Mouse (Mus musculus) hindbrain, embryonic 12.5 days (tissue): ENCODE measurements around the gene Slc4a2. TPM values are rescaled to one million over a fixed set of nuclear protein-coding genes. Genes with fewer than 3 reads are reported as not detected.
"Not testable (repeated sequence)": the region's sequence is repeated elsewhere in the genome, so short reads cannot be mapped to it uniquely, and the experiment has no call there.

Source experiments
- ATAC-seq: fragments of 200-750 bp; cut with Nextera tagmentation; 2 replicates; pipeline ENCODE4 v1.8.0; 2017; ENCODE audit warnings: moderate TSS enrichment; ENCODE audit not compliant: low FRiP score
- H3K27ac ChIP-seq: fragments of 300-500 bp; sonication (generic); 2 replicates; pipeline ENCODE4 v1.5.1; 2016; ENCODE audit warnings: mild to moderate bottlenecking
- H3K27me3 ChIP-seq: fragments of 300-500 bp; sonication (generic); 2 replicates; pipeline ENCODE4 v1.6.1; 2016; ENCODE audit warnings: mild to moderate bottlenecking
- H3K36me3 ChIP-seq: fragments of 300-500 bp; sonication (generic); 2 replicates; pipeline ENCODE4 v1.6.1; 2016; ENCODE audit warnings: mild to moderate bottlenecking
- H3K4me1 ChIP-seq: fragments of 300-500 bp; sonication (generic); 2 replicates; pipeline ENCODE4 v1.6.1; 2016
- H3K4me2 ChIP-seq: fragments of 300-500 bp; sonication (generic); replicated peaks from 2 replicates; pipeline ENCODE4 v1.6.1; 2016; ENCODE audit warnings: mild to moderate bottlenecking
- H3K4me3 ChIP-seq: fragments of 300-500 bp; sonication (generic); 2 replicates; pipeline ENCODE4 v1.5.1; 2016; ENCODE audit warnings: mild to moderate bottlenecking
- H3K9ac ChIP-seq: fragments of 300-500 bp; sonication (generic); 2 replicates; pipeline ENCODE4 v1.6.1; 2016; ENCODE audit warnings: mild to moderate bottlenecking, moderate library complexity
- H3K9me3 ChIP-seq: fragments of 300-500 bp; sonication (generic); replicated peaks from 2 replicates; pipeline ENCODE4 v1.6.1; 2016; ENCODE audit warnings: mild to moderate bottlenecking
- WGBS: fragments of 180-500 bp; shearing (Covaris S2); methylation state at CpG from one replicate; pipeline ENCODE4 v1.1.7; 2016; 5-methylcytosine and 5-hydroxymethylcytosine counted together
- polyA plus RNA-seq: library from polyadenylated mRNA; unstranded; fragments of >200 nt; fragmentation: Nextera tagmentation; extraction: Ambion mirVana; gene quantifications from 2 replicates; pipeline ENCODE4 v1.2.1, GENCODE M21; 2016

Slc4a2 gene
- polyA plus RNA-seq, 1 experiment from 2014 or later = 38.1 TPM

DNA sequence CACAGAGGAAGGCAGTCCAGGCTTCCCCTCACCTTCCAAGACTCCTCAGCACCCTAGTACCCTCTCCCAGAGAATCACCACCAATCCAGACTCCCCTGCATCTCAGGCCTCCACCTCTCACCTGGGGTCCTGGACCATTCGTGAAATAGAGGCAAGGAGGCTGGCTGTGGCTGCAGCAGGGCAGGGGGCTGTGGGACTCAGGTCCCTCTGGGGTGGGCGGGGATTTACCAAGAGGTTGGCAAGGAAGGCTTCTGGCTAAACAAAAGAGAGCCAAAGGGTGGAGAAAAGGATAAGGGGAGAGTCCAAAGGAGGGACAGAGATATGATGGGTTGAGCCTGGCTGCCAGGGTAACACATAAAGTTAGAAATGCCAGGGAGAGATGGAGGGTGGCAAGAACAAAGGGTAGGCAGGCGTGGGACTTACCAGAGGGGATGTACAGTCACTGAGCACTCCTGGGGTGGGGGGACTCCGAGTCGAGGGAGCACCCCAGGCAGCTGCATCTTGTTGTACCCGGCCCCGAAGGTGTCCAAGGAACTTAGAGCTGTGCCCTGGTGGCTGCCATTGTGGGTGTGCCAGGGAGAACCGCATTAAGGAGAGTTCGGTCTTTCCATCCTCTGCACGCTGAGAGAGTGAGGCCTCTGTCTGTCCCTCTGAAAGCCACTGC lies 37.6 kb upstream of the Slc4a2 start:
- Histone ChIP-seq H3K4me1 (peaks cover 28% of the 10 kb centered on the region), H3K27me3 (peaks cover 54% of the 10 kb centered on the region)
- WGBS = 87% methylated on average over 10 of the region's 10 CpGs

DNA sequence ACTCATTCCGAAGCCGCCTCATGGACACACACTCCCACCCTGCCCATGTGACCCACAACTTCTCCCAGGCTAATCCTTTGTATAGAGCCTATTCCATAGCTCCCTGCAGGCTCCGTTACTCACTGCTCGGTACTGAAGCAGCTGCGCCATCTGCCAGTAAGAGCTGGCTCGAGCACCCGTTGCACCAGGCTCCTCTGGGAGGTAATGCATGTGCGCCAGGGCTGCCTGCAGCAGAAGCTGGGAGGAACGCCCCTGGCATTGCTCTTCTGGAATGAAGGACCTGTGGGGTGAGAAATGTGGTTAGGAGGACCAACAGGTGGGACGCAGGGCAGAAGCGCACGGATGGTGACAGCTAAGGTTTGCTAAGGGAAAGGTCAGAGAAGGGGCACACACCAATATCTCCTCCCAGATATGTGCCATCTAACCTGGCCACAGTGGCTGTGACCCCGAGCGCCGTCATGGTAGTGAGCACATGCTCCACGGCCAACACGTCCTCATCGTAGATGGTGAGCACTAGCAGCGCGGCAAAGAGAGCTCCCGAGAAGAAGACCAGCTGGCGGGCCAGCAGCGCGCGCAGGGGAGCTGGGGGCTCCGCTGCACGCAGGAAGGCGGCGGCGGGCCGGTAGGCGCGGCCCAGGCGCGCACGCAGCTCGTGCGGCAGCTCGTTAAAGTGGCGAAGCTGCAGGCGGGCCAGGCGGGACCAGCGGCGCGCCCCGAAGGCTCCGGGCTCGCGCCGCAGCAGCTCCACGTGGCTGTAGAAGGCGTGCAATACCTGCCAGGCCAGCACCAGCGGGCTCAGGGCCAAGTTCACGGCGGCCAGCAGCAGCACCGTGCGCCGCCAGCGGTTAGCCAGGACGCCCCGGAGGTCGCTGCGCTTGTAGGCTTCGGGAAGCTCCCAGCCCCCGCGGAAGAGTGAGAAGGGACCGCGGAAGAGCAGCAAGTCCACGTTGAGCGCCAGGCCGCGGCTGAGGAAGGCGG lies 36.1 kb upstream of the Slc4a2 start:
- Histone ChIP-seq H3K4me1 (peaks cover 28% of the 10 kb centered on the region), H3K27me3 (peaks cover 54% of the 10 kb centered on the region), H3K4me2 (peak overlapping the region; percentile 90), H3K36me3 (no peaks in the 10 kb centered on the region), H3K27ac (no peak overlapping the region), H3K9me3 (no peaks in the 10 kb centered on the region), H3K4me3 (peak overlapping the region; percentile 45), H3K9ac (peak overlapping the region; percentile 59)
- WGBS = under 1% methylated on average over 67 of the region's 73 CpGs
- peak; percentile 47 for ATAC-seq

More for the DNA sequence above, 37.6 kb upstream of the Slc4a2 start:
- no peak overlapping the region for H3K9ac ChIP-seq
- ATAC-seq = no peak
- no peaks in the 10 kb centered on the region for H3K36me3 ChIP-seq
- H3K27ac ChIP-seq = no peak overlapping the region
- H3K4me2 ChIP-seq = no peak overlapping the region
- H3K9me3 ChIP-seq = no peaks in the 10 kb centered on the region
- H3K4me3 ChIP-seq = no peak overlapping the region

DNA sequence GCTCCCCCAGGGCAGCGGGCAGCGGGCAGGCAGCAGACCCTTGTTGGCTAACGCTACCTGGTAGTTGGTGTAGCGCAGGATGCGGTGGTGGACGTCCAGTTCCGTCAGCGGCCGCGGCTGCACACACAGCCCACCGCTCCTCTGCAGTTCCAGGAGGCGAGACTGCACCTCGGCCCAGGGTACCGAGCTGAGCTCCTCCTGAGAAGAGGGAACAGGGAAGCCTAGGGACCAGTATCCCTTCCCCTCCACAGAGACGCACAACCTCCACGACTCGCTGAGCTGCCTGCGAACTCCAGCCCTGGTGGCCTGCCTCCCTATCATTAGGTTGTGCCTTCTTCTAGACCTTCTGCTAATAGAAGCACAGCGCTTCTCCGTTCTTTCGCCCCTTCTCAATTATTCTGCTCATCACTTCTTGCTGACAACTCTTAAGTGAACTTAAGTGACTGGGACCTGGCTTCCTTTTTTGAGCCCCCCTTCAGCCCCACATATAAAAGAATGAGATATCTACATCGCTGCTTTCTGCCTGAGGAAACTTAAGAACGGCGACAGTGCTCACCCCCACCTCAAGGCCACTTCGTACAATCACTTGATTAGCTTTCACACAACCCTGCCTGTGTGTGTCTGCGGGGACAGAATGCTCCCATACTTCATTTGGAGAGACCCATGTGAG lies 35.3 kb upstream of the Slc4a2 start:
- Histone ChIP-seq H3K4me1 (peaks cover 21% of the 10 kb centered on the region), H3K4me3 (peak overlapping the region; percentile 45), H3K9ac (peak overlapping the region; percentile 59), H3K27me3 (peaks cover 54% of the 10 kb centered on the region), H3K36me3 (no peaks in the 10 kb centered on the region), H3K9me3 (no peaks in the 10 kb centered on the region), H3K27ac (no peak overlapping the region), H3K4me2 (peak overlapping the region; percentile 90)
- ATAC-seq = no peak
- 24% methylated on average over 26 of the region's 26 CpGs for WGBS

DNA sequence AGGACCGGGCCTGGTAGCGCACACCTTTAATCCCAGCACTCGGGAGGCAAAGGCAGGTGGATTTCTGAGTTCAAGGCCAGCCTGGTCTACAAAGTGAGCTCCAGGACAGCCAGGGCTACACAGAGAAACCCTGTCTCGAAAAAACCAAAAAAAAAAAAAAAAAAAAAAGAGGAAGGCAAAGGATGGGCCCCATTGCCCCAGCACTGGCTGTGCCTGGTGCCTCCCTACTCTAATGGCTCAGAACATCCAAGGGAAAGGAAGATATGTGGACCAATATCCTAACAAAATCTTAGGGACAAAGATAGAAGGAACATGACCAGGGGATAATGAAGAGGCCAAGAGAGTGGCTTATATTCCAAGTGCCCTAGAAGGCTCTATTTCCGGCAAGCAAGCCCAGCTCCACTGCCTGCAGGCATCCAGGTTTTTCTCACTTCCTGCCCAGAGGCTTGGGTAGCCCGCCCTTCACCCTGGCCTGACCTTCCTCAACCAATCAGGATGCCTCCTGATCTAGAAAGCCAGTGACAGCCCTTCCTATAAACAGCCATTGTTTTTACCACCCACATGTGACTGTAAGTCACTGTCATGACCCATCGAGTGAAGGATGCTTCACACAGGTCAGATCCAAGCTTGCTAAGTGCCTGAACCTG lies 34.5 kb upstream of the Slc4a2 start:
- H3K36me3 ChIP-seq = no peaks in the 10 kb centered on the region
- WGBS = 56% methylated on average over 7 of the region's 7 CpGs
- no peak overlapping the region for H3K4me2 ChIP-seq
- H3K27ac ChIP-seq = no peak overlapping the region
- no peak overlapping the region for H3K9ac ChIP-seq
- peaks cover 17% of the 10 kb centered on the region for H3K4me1 ChIP-seq
- peaks cover 54% of the 10 kb centered on the region for H3K27me3 ChIP-seq
- H3K4me3 ChIP-seq = no peak overlapping the region
- ATAC-seq = no peak
- H3K9me3 ChIP-seq = no peaks in the 10 kb centered on the region

DNA sequence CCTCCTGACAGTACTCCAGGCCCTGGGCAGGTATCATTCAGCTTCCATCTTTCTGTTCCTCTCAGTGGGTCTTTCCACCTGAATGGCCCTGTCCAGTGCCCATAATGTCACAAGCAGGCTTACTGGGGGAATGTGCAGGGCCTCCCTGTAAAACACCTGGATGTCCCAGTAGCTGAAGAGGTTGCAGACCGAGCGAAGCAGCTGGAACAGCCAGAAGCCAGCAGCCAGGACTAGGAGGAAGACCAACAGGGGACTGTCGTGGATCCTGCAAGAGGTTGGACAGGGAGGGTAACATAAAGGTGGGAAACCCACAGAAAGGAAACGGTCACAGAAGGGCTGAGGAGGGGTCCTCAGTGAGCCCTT lies 34.0 kb upstream of the Slc4a2 start:
- Histone ChIP-seq H3K27ac (no peak overlapping the region), H3K27me3 (peaks cover 51% of the 10 kb centered on the region), H3K9ac (no peak overlapping the region), H3K4me1 (peaks cover 17% of the 10 kb centered on the region), H3K4me3 (no peak overlapping the region), H3K36me3 (no peaks in the 10 kb centered on the region), H3K9me3 (no peaks in the 10 kb centered on the region), H3K4me2 (no peak overlapping the region)
- ATAC-seq = no peak
- WGBS = 79% methylated on average over 4 of the region's 4 CpGs

DNA sequence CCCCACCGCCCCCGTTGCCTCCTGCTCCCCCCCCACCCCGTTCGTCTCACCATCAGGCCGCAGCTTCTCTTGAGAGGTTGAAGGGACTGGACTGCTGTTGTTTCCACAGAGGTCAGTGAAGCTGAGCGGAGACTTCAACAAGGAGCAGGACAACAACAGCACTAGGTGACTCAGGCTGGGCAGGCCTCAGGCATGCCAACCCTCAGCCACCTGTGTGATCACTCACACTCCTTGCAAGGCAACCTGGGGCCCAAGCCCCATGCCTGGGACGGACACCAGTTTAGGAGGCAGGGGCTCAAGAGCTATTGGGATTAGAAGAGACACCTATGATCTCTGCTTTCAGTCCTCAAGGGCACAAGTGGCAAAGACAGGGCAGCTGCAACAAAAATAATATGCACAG lies 31.8 kb upstream of the Slc4a2 start, which contains the start of gene Atg9b:
Gene Atg9b, minus strand, starts transcription at position 280 of the 400 bp plus-strand sequence.
- Histone ChIP-seq H3K36me3 (no peaks in the 10 kb centered on the region), H3K27me3 (peaks cover 30% of the 10 kb centered on the region), H3K9me3 (no peaks in the 10 kb centered on the region), H3K9ac (no peak within 1 kb of the TSS), H3K4me1 (peaks cover 16% of the 10 kb centered on the region), H3K4me3 (no peak within 1 kb of the TSS), H3K4me2 (no peak within 1 kb of the TSS), H3K27ac (no peak within 1 kb of the TSS)
- no peak for ATAC-seq
- WGBS = 83% methylated on average over 7 of the region's 7 CpGs

DNA sequence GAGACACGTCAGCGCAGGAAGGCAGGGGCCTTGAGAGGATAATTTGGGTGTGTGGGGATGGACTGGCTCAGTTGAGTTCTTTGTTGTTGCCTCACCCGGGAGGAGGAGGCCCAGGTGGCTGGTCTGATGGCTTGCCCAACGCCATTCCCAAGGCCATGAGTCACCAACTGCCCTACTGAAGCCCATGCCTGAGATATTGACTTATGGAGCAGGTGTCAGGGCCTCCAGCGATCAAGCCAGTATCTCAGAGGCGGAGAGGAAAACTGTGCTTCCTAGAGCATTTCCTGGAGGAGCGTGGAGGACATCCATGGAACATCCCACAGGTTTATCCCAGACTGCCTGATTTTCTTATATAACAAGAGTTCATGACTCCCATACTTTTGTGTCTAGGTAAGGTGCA lies 30.9 kb upstream of the Slc4a2 start:
- no peaks in the 10 kb centered on the region for H3K9me3 ChIP-seq
- 82% methylated on average over 7 of the region's 7 CpGs for WGBS
- H3K36me3 ChIP-seq = no peaks in the 10 kb centered on the region
- no peak overlapping the region for H3K4me3 ChIP-seq
- no peak overlapping the region for H3K4me2 ChIP-seq
- peaks cover 7% of the 10 kb centered on the region for H3K4me1 ChIP-seq
- ATAC-seq = no peak
- H3K9ac ChIP-seq = no peak overlapping the region
- peaks cover 22% of the 10 kb centered on the region for H3K27me3 ChIP-seq
- no peak overlapping the region for H3K27ac ChIP-seq

DNA sequence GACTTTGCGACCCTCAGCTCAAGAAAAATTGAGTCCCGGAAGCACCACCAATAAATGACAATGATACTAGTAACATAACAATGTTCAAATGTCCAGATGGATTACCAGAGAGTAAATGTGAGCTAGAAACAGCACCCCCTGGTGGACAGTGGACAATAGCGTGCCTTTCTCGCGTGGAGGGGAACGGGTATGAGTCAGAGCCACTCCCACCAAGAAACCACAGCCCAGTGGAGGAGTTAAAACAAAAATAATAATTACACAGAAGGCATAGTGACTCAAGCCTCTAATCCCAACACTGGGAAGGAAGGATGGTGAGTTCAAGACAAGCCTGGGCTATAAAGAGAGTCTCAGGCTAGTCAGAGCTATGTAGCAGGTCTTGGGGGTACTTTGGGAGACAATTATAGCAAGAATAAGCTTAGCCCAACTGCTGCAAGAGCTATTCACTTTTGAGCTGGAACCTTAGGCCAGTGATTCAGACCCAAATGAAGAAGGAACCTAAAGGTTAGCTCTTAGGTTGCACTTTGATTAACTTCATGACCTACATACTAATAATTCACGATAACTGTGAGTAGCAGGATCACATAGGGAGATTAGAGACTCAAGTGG lies 30.1 kb upstream of the Slc4a2 start, which contains the start of gene Abcb8:
Gene Abcb8, plus strand, starts transcription at position 272 of the 606 bp plus-strand sequence.
- H3K9me3 ChIP-seq = no peaks in the 10 kb centered on the region
- H3K36me3 ChIP-seq = no peaks in the 10 kb centered on the region
- peak within 1 kb of the TSS; percentile 67 for H3K27ac ChIP-seq
- H3K27me3 ChIP-seq = peaks cover 14% of the 10 kb centered on the region
- WGBS = 22% methylated on average over 7 of the region's 7 CpGs
- peak within 1 kb of the TSS; percentile 49; the same call in 1 of the 2 replicates for H3K9ac ChIP-seq
- no peak for ATAC-seq
- H3K4me3 ChIP-seq = peak within 1 kb of the TSS; percentile 48
- H3K4me1 ChIP-seq = no peaks in the 10 kb centered on the region; the same call in 1 of the 2 replicates
- H3K4me2 ChIP-seq = peak within 1 kb of the TSS; percentile 45

DNA sequence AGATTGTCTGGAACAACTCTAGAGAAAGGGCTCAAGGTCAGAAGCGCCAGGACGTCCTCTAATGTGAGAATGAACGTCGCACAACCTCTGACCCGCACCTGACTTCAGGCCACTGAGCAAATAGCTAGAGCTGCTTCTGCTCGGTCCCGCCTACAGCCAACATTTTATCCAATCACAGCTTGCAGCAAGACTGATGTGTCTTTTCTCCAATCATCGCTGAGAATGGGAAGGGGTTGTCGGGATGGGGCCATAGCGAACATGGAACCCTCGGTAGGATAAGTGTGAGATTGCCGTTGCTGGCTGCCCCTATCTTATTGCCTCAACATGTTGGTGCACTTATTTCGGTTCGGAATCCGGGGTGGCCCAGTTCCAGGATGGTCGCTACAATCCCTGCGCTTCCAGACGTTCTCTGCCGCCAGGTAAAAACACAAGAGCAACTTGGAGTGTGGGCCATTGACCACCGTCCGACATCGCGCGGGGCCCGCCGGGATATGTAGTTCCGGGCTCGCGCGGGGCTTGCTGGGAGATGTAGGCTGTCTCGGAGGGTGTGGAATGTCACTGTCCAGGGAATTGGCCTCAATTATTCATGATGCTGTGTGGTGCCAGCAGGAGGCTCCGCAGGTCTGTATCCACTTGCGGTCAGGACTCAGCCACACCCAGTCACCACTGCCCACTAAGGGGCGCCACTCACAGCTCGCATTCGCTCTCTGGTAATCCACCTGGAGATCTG lies 29.3 kb upstream of the Slc4a2 start:
- Histone ChIP-seq H3K4me3 (peak overlapping the region; percentile 48), H3K9me3 (no peaks in the 10 kb centered on the region), H3K36me3 (no peaks in the 10 kb centered on the region), H3K27me3 (peaks cover 7% of the 10 kb centered on the region; the same call in 1 of the 2 replicates), H3K9ac (peak overlapping the region; percentile 49; the same call in 1 of the 2 replicates), H3K27ac (peak overlapping the region; percentile 67), H3K4me2 (peak overlapping the region; percentile 45), H3K4me1 (no peaks in the 10 kb centered on the region)
- peak; percentile 97 for ATAC-seq
- 2% methylated on average over 36 of the region's 36 CpGs for WGBS

DNA sequence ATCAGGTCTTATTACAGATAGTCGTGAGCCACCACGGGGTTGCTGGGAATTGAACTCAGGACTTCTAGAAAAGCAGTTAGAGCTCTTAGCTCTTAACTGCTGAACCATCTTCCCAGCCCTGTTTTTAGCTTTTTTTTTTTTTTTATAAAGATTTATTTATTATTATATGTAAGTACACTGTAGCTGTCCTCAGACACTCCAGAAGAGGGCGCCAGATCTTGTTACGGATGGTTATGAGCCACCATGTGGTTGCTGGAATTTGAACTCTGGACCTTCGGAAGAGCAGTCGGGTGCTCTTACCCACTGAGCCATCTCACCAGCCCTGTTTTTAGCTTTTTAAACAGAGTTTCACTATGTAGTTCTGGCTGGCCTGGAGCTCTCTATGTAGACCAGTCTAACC lies 27.4 kb upstream of the Slc4a2 start:
- H3K9ac ChIP-seq, H3K4me1 ChIP-seq, H3K9me3 ChIP-seq, ATAC-seq, H3K27ac ChIP-seq, H3K4me3 ChIP-seq, H3K4me2 ChIP-seq, H3K27me3 ChIP-seq: not testable (repeated sequence)
- H3K36me3 ChIP-seq = peaks cover 14% of the 10 kb centered on the region
- WGBS = 91% methylated on average over 6 of the region's 6 CpGs

DNA sequence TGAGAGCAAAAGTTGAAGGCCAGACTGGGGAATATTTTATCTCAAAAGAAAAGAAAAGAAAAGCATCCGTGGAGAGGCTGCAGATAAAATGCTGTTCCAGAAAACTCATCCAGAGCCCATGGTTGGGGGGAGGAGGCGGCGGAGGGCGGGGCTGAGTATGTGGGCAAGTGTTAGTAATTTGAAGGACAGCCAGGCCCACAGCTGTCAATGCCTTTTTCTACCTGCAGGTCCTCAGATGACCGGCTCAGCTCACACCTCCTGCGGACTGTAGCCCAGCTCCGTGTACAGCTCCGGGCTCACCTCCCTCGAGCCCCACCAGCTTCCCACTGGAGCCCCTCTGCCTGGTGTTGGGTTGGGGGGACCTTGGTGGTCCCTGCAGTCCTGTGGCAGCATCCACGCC lies 24.0 kb upstream of the Slc4a2 start:
- no peak overlapping the region for H3K9ac ChIP-seq
- H3K4me2 ChIP-seq = no peak overlapping the region
- WGBS = 90% methylated on average over 10 of the region's 10 CpGs
- no peak overlapping the region for H3K4me3 ChIP-seq
- no peak overlapping the region for H3K27ac ChIP-seq
- H3K4me1 ChIP-seq = no peaks in the 10 kb centered on the region
- no peak for ATAC-seq
- H3K27me3 ChIP-seq = no peaks in the 10 kb centered on the region
- peaks cover 41% of the 10 kb centered on the region for H3K36me3 ChIP-seq
- H3K9me3 ChIP-seq = no peaks in the 10 kb centered on the region
